Mouse (Mus musculus) thymus, postnatal 36 days (tissue): ENCODE measurements around the gene Asb7.

Experiments
- DNase-seq, 2 experiments: peaks; one replicate each; pipeline ENCODE4 v3.0.0; 2022; ENCODE audit warnings: mixed read lengths in 2 of 2

The Asb7 gene

DNA sequence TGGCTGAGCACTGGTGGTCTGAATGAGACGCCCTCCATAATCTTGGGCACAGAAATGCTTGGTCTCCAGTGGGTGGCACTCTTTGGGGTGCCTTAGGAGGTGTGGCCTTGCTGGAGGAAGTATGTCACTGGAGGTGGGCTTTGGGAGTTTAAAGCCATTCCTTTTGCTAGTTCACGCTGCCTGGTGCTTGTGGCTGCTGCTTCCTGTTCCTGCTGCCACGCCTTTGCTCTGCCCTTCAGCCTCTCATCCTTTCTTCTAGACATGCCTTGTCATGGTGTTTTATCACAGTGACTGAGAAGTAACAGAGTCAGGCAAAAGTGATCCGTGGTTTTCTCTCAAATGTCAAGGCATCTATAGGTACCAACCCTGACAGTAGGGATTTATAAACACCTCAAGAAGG lies 37.2 kb downstream of the Asb7 start:
- peak; percentile 16 to 39 for DNase-seq

DNA sequence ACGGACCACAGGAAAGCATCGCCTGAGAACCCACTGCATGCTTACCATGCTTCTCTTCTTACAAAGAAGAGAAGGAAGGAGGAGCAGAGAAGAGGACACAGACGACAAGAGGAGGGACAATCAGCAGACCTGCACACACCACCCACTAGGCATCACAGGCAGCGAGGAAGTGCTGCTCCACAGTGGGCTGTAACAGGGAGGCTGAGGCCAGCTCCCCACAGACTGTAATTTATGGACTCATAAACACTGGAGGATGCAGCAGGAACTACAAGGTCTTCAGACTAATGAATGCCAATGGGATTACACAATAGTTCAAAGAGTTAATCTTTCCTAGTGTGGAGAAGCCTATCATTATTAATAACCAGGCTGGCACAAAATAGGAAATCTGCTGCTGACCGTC lies 38.5 kb downstream of the Asb7 start:
- no peak for DNase-seq

DNA sequence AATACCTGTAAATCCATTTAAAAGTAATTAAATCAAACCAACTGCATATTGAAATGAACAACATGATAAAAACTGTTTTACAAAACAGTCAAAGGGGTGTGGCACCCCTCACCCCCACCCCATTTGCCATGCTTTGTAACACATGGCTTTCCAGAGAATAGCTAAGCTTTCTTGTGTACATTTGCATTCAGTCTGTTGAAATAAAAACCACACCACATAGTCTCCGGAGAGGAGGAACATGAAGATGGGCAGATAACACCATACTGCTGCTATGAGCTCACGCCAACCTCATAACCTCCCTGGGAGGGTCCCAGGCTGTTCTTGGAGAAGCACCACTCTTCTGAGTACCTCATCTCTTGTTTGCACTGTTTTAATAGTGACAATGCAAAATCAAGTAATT lies 40.2 kb downstream of the Asb7 start:
- no peak for DNase-seq

DNA sequence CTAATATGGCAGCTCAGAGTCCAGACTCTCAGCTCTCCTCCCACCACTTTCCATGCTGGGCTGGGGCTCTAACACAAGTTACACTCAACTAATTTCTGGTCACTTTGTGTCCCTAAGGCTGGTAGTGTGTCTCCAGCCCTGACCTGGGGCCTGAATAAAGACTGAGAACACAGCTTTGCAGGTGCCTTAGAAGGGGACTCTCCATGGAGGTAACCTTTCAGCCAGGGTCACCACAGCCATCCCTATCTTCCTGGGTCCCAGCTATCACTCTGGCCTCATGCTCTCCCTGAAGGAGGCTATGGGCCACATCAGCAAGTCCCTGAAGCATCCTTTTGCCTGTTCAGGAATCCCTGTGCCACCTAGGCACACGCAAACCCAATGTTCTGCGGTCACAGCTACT lies 43.7 kb downstream of the Asb7 start:
- DNase-seq: no peak

DNA sequence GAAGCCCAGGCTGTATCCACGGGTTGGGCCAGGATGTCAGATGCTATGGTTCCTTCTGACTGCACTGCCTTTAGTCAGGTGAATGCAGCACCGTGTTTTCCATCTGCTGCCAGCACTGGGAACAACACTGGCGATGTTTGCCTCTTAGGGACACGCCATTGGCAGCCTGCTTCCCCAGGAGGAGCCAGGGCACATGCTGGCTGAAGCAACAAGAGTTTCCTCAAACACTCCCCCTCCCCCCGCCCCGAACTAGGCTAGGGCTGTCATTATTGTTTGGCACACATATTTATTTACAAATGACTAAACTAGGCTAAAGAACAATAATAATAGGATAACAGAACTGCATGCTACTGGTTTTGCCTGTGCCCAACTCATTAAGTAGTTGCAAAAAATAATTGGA lies 56.0 kb downstream of the Asb7 start:
- no peak for DNase-seq

DNA sequence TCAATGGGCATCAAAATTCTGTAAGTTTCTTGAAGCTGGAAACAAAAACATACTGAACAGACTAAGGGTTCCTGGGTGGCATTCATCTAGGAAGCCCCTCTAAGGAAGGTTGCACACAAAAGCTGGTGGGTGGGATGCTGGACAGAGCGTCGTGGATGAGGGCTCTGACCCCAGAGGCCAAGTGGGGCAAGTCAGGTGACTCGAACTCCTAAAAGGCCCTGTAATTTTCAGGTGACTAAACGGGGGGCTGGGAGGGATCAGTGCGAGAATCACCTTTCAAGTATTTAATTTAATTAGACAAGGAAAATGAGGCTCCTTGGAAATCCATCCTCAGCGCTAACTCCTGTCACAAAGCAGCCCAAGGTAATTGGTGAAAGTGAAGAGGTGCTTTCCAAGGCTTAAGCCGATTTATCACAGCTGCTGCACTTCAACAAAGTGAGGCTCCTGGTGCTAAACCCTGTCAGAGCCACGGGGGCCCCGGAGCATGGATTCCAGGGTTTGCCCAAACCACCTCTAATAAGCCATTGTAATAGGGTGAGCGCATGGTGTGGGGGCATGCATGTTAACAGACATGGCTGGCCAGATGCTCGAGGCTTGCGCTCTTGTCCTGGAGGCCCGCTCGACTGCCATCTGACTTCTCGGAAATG lies 59.1 kb downstream of the Asb7 start:
- no peak for DNase-seq

DNA sequence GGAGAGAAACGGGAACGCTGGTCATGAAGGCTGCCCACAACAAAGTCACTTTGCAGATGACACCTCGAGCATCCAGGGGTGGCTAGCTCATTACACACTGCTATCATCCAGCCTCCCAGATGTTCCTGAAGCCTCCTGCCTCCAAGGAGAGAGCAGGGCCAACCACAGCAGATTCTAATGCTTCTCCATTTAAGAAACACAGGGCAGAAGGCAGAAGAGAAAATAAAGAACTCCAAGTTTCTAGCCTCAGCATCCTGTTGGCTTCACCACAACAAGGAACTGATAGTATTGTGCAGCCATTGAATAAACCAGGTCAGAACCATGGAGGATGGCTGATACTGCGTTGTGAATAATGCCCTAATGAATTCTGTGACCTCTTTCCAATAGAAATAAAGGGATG lies 60.0 kb downstream of the Asb7 start:
- no peak for DNase-seq

DNA sequence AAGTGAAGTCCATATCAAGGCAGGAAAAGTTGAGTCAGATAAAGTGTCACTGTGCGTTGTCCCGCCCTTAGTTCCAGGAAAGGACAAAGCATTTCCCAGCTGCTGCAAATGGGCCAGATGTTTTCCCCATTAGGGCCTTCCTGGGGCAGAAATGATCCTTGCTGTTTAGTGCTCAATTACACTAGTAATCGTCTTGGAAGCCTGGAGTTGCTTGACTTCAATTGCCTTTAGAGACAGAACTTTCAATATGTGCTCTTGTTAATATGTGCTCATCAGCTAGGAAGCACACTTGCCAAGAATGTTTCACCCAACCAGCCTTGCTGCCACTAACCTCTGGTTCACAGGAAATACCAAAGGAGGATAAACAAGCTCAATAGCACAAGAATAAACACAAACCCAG lies 66.0 kb downstream of the Asb7 start:
- no peak for DNase-seq

DNA sequence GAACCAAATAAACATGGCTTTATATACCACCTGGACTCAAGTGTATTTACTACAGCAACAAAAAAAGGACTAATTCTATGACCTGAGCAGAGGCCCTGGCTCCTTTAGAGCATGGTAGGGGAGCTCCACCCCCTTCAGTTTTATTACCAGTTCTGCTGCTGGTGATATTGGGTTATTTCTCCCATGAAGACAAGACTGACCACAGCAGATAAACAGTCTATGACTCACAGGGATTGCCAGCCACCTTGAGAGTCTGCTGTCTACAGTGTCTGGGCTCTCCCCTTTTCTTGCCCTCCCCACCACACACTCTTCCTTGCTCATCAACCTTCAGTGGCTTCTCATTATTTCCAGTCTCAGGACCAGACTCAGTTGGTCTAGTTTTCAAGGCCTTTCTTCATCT lies 87.5 kb downstream of the Asb7 start:
- no peak for DNase-seq

DNA sequence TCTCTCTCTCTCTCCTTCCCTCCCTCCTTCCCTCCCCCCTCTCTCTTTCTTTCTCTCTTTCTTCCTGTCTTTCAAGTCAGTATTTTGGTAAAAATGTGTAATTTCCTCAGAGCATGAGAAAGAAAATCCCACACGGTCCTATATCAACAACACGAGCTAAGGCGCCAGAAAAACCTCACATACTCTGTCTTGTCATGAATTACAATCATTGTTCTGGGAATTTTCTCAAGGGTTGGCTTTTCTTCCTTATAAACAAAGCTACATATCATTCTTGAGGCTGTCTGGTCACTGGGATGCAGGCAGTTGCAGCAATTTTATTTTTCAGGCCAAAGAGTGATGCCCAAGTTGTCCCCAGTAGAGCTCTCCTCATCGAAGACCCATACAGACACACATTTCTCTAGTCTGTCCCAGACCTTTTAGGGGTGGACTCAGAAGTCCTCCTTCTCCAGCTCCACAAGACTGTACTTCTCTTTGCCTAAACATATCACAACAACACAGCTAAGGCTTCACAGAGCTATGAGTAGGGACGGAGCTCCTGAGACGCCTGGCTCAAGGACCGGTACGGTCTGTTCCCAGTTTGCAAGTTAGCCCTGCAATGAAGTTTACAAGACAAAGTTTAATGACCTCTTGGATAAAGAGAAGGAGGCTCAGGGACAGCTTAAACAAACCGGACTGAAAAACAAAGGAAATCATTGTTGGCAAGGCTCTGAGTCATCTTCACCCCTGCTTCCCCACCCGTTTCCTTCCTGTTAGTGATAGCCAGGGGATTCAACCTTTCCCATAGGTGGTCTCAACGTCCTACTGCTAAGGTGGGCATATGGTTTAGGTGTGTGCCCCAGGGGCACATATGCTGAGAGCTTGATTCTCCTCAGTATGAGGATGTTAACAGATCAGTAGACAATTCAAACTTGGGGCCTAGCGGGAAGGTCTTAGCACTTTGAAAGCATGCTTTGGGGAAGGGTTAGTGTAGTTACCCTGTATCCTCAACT lies 88.5 kb downstream of the Asb7 start:
- no peak for DNase-seq

DNA sequence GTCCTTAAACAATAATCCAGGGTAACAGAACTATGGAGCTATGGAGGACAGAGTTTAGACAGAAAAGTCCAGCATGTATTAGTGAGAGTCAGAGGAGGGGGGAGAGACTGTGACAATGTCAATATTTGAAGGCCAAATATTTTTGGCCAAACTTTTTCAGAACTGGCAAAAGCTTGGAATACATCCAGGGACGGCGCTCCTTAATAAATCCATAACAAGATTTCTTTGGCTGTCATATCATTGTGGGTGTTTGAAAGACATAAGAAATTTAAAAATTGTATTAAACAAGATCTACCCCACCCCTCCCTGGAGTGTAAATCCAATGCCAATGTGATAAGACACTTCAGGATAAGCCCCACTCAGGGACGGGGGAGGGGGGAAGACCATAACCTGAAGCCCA lies 89.3 kb downstream of the Asb7 start:
- no peak for DNase-seq

DNA sequence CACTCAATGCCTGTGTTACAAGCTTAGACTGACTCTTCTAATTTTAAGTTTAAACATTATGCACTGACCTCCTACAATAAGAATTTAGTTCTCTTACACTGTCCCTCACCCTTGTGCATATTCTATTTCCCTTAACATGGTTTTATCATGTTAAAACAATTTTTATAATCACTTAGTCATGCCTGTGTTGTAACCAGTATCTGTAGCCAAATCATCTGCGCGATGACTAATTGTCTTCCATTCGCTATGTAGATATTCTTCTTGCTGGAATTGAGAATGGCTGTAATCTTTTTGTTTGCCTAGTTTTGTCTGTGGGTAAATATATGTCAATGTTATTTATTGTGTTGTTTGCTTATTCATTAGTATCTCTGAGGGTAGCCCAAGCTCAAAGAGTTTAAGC lies 91.5 kb downstream of the Asb7 start:
- DNase-seq: no peak
